Mouse (Mus musculus): ENCODE results near the gene Mcm6. TPM values are rescaled to one million over a fixed set of nuclear protein-coding genes. Genes with fewer than 3 reads are reported as not detected.

Mcm6 gene
- polyA plus RNA-seq (2016; fragmentation: Nextera tagmentation; extraction: Ambion mirVana): 315 and 325 TPM in 2 replicates

DNA sequence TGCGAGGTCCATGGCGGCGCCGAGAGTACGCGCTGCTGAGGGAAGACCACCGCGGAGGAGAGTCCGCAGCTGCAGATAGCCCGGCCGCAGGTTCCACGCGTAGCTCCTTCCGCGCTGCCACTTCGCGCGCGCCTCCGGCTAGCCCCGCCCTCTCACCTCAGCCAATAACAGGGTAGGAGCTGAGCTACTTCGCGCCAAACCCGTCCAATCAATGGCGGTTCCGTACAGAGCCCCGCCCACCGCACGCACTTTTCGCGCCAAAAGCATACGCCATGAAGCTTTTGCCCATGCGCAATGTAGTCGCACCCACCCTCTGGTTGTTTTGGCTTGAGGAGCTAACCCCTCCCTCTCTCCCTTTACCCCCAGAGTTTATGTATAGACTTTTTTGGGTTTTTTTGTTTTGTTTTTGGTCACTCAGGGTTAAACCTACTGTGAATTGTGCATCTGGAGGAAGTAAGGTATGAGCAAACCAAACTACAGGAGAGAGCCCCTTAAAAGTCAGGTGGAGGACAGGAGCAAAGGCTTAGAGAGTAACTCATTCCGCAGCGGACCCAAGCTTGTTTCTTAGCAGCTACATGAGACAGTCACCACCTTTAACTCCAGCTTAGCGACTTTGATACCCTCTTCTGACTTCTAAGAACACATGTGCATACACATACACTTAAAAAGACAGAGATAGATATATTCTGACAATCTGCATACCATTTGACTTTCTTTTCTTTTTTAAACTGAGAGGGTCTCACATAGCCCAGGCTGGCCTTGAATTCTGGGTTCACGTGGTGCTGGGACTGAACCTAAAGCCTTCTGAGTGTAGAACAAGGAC lies at the start of gene Mcm6:
Gene Mcm6, minus strand, starts transcription at position 111 of the 823 bp plus-strand sequence.
- WGBS: 2% methylated on average over 38 of the region's 38 CpGs
- H3K36me3 ChIP-seq: peaks cover 59% of the 10 kb centered on the region

DNA sequence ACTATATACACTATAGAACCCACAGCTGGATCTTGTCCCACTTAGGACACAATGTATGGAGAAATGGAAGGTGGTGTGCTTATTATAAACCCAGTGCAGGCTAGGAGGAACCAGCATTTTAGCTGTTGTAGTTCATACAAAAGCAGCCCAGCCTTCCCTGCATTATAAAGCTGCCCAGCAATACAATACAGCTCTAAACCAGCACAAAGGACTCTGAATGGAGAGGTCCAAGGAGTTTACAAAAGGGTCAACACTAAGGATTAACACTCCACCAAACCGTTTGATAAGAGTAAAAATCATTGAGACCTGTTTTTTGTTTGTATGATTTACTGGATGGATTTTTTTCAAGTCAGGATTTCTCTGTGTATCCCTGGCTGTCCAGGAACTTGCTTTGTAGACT lies 47.4 kb upstream of the Mcm6 start:
- no peaks in the 10 kb centered on the region for H3K27me3 ChIP-seq (ENCODE audit: low read depth, poor library complexity, severe bottlenecking)
- no peak for DNase-seq (ENCODE audit: low spot score)
- 83% methylated on average over 1 of the region's 1 CpGs for WGBS
- no peaks in the 10 kb centered on the region for H3K4me1 ChIP-seq
- no peak overlapping the region for H3K27ac ChIP-seq
- no peaks in the 10 kb centered on the region for H3K9me3 ChIP-seq (replicated peaks)
- peaks cover 59% of the 10 kb centered on the region for H3K36me3 ChIP-seq
- H3K4me3 ChIP-seq: no peak overlapping the region

More for the DNA sequence above, at the start of gene Mcm6:
- Histone ChIP-seq H3K27me3 (ENCODE audit: low read depth, poor library complexity, severe bottlenecking) (no peaks in the 10 kb centered on the region), H3K4me1 (peaks cover 19% of the 10 kb centered on the region), H3K9me3 (replicated peaks) (no peaks in the 10 kb centered on the region), H3K4me3 (peak within 1 kb of the TSS; percentile 87), H3K27ac (peak within 1 kb of the TSS; percentile 96)
- peak; percentile 93 for DNase-seq (ENCODE audit: low spot score)

DNA sequence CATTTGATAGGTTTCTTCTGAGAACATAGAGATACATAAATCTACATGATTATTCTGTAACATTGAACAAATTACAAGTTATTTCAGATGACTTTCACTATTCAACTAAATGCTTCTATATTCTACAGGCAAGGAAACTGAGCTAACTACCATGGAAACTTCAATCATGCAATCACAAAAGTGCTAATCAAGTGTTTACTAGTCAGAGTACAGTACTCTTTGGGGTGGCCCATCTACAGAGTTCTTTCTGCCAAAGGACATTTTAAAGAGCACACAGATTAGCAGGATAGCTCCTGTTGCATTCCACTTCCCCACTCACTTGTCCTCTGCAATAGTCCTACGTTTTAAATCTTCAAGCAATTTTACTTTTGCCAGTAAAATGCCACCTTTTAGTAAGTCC lies 46.2 kb upstream of the Mcm6 start:
- peaks cover 61% of the 10 kb centered on the region for H3K36me3 ChIP-seq
- DNase-seq (ENCODE audit: low spot score): no peak
- no peak overlapping the region for H3K4me3 ChIP-seq
- 78% methylated on average over 1 of the region's 1 CpGs for WGBS
- H3K27me3 ChIP-seq (ENCODE audit: low read depth, poor library complexity, severe bottlenecking): no peaks in the 10 kb centered on the region
- no peaks in the 10 kb centered on the region for H3K4me1 ChIP-seq
- no peaks in the 10 kb centered on the region for H3K9me3 ChIP-seq (replicated peaks)
- H3K27ac ChIP-seq: no peak overlapping the region

DNA sequence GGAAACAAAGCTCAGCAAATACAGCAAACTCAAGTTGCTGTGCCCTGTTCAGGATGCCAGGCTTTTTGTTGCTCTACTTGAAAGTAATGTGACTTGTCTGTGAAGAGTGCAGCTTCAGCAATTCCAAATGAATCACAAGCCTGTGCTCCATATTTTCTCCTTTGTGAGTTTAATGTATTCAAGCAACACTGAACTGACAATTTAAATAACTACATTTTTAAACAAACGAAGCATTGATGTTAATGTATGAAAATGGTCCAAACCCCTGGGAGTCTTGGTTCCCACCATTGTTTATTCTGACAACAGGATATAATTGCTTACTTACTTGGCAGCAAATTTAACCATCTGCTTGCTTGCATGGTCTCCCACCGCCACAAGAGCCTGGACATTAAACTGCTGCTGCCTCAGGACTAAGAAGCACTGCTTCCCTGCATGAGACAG lies 45.6 kb upstream of the Mcm6 start:
- H3K36me3 ChIP-seq: peaks cover 56% of the 10 kb centered on the region
- H3K27ac ChIP-seq: no peak overlapping the region
- no peak for DNase-seq (ENCODE audit: low spot score)

DNA sequence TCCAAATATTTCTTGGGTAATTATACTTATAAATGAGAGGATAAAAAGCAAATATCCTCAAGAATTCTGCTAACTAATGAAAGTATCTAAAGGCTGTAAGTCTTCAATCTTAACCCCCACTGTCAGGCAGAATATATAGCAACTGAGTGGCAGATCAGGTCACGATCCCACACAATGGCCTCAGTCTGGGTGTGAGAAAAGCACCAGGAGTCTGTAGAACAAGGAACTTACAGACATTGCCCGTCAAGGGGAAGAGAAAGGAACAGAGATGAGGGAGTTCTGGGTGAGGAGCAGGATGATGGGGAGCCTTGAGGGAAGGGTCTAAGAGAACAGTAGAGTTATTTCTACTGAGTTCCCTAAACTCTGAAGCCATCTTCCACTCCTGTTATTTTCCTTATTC lies 41.5 kb upstream of the Mcm6 start:
- Histone ChIP-seq H3K9me3 (replicated peaks) (no peaks in the 10 kb centered on the region), H3K4me3 (no peak overlapping the region), H3K4me1 (no peaks in the 10 kb centered on the region), H3K27me3 (ENCODE audit: low read depth, poor library complexity, severe bottlenecking) (no peaks in the 10 kb centered on the region), H3K36me3 (peaks cover 76% of the 10 kb centered on the region), H3K27ac (no peak overlapping the region)
- WGBS: 77% methylated on average over 2 of the region's 2 CpGs
- no peak for DNase-seq (ENCODE audit: low spot score)

More for the DNA sequence above, 45.6 kb upstream of the Mcm6 start:
- Histone ChIP-seq H3K9me3 (replicated peaks) (no peaks in the 10 kb centered on the region), H3K4me3 (no peak overlapping the region), H3K4me1 (no peaks in the 10 kb centered on the region), H3K27me3 (ENCODE audit: low read depth, poor library complexity, severe bottlenecking) (no peaks in the 10 kb centered on the region)
- WGBS: 83% methylated on average over 2 of the region's 2 CpGs

DNA sequence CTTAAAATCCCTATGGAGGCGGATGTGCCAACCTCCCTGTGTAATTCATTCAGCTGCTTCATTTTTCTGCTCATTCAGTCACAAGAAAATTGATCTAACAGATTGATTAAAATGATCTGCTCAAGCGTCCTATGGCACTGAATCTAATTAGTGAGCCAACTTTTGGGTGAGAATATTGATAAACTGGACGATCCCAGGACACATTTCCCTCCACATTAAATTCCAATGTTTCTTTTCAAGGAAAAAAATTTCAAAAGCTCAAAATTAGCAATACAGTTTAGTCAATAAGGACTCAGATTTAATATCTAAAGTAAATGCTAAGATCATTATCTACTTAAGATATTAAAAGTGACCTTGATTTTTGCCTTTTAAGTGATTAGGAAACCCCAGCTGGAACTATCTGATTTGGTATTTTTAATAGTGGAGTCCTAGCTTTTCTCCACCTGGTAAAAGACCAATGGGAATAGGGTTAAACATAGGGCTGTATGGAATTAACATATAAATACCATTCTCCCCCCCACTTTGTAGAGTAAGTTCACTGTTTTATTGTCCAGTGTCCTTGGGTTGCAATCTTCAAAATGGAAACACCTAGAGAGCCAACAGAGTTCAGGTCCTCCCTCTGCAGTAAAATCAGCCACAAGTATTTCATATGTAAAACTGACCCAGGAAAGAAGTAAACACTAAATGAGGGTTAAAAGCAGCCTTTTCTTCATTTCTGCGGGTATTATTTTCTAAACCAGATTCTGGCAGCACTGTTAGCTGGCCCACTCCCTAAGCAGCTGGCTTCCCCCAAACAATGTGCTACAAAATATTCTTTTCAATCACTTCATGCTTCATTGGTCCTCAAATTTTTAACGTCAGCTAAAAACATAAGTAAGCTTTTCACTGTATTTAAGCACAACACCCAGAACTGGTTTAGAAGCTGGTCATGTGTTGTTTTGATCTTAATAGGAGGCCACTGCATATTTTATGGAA lies 40.8 kb upstream of the Mcm6 start:
- WGBS: 87% methylated on average over 5 of the region's 5 CpGs
- Histone ChIP-seq H3K9me3 (replicated peaks) (no peaks in the 10 kb centered on the region), H3K27me3 (ENCODE audit: low read depth, poor library complexity, severe bottlenecking) (no peaks in the 10 kb centered on the region), H3K36me3 (peaks cover 74% of the 10 kb centered on the region), H3K27ac (no peak overlapping the region), H3K4me1 (no peaks in the 10 kb centered on the region), H3K4me3 (no peak overlapping the region)
- no peak for DNase-seq (ENCODE audit: low spot score)

DNA sequence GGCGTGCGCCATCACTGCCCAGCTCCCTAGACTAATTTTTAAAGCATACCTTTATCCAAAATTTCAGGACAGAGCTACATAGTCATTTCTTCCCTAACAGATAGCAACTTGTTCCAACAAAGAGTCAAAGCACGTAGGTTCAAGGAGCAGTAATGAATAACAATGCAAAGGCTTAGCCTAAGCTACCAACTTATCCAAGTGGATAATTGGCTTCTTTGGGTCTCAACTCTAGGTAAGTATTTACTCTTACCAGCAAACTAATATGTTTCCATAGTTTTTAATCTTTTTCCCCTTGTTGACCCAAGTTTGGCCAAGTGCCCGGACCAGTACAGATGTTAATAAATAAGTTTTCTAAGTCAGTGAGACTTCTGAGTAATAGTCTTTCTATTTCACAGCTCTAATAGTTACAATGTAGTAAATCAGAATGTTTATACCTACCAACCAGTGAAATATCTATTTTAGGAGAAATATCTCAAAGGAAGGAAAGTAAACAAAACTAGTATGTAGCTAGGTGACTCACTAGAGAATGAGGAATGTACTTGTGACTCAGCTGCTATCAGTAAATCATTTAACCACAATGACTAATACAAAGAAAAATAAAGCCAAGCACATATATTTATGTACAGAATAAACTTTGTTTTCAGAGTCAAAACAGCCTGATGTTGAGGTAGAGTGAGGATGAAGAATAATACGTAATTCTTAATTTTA lies 39.4 kb upstream of the Mcm6 start:
- 95% methylated on average over 5 of the region's 5 CpGs for WGBS
- no peak overlapping the region for H3K27ac ChIP-seq
- H3K27me3 ChIP-seq (ENCODE audit: low read depth, poor library complexity, severe bottlenecking): no peaks in the 10 kb centered on the region

DNA sequence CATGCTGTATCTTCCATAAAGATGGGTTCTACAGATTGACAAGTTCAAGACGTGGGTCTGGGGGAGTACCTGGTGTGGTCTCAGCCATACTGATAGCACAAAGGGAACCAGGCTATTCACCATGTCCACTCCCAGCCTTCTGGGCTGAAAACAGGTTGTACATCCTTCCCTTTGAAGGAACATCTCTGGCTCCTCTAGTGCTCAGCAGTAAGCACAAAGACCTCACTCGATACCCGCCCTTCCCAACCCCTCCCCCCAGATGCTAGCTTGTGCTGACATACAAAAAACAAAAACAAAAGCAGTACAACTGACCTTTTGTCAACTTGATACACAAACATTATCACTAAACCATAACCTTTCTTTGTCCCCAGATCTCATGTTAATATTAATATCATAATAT lies 35.2 kb upstream of the Mcm6 start:
- Histone ChIP-seq H3K27ac (no peak overlapping the region), H3K4me1 (no peaks in the 10 kb centered on the region), H3K9me3 (replicated peaks) (no peaks in the 10 kb centered on the region), H3K27me3 (ENCODE audit: low read depth, poor library complexity, severe bottlenecking) (no peaks in the 10 kb centered on the region), H3K36me3 (peaks cover 55% of the 10 kb centered on the region), H3K4me3 (no peak overlapping the region)
- no peak for DNase-seq (ENCODE audit: low spot score)
- 93% methylated on average over 3 of the region's 3 CpGs for WGBS

More for the DNA sequence above, 39.4 kb upstream of the Mcm6 start:
- H3K4me3 ChIP-seq: no peak overlapping the region
- no peaks in the 10 kb centered on the region for H3K9me3 ChIP-seq (replicated peaks)
- peaks cover 68% of the 10 kb centered on the region for H3K36me3 ChIP-seq
- no peak for DNase-seq (ENCODE audit: low spot score)
- no peaks in the 10 kb centered on the region for H3K4me1 ChIP-seq

DNA sequence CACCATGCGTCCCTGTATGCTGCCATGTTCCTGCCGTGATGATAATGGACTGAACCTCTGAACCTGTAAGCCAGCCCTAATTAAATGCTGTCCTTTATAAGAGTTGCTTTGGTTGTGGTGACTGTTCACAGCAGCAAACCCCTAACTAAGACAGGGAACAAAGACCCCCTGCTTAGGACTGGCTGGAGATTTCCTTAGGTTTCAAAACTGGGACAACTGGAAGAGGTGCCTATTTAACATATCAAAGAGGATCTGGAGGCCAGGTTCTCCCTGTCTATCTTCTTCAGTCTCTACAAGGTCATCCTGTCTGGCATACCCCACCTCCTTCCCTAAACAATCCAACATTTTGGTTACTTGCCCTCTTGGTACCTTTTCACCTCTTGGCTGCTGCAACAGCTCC lies 32.9 kb upstream of the Mcm6 start:
- Histone ChIP-seq H3K36me3 (peaks cover 54% of the 10 kb centered on the region), H3K27ac (no peak overlapping the region), H3K4me1 (no peaks in the 10 kb centered on the region), H3K9me3 (replicated peaks) (no peaks in the 10 kb centered on the region), H3K4me3 (no peak overlapping the region), H3K27me3 (ENCODE audit: low read depth, poor library complexity, severe bottlenecking) (no peaks in the 10 kb centered on the region)
- DNase-seq (ENCODE audit: low spot score): no peak
- 82% methylated on average over 2 of the region's 2 CpGs for WGBS

DNA sequence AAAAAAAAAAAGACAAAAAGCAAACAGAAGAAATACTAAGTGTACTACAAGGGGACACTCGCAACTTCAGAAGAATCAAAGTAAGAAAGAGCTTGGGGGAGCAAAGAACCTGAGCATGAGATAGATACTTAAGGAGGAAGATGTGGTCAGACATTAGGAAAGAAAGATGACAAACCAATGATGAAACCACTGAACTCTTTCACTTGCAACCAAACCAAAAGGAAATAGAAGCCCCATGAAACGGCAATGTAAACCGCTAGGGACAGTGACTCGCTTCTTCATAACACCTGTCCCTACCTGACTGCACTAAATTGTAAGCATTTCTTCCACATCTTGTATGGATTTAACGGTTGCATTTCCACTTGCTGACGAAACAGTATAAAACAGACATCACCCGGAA lies 27.0 kb upstream of the Mcm6 start:
- no peak overlapping the region for H3K27ac ChIP-seq
- H3K36me3 ChIP-seq: peaks cover 67% of the 10 kb centered on the region
- no peak overlapping the region for H3K4me3 ChIP-seq
- no peak for DNase-seq (ENCODE audit: low spot score)
- H3K4me1 ChIP-seq: no peaks in the 10 kb centered on the region
- H3K9me3 ChIP-seq (replicated peaks): no peaks in the 10 kb centered on the region
- WGBS: 93% methylated on average over 7 of the region's 7 CpGs
- H3K27me3 ChIP-seq (ENCODE audit: low read depth, poor library complexity, severe bottlenecking): no peaks in the 10 kb centered on the region

DNA sequence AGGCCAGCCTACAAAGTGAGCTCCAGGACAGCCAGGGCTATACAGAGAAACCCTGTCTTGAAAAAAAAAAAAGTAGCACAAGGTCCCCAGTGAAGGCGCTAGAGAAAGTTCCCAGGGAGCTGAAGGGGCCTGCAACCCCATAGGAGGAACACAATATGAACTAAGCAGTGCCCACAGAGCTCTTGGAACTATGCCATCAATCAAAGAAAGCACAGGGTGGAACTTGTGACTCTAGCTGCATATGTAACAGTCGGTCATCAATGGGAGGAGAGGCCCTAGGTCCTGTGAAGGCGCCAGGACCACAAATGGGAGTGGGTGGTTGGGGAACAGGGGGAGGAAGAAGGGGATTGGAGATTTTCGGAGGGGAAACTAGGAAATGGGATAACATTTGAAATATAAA lies 17.4 kb upstream of the Mcm6 start:
- 94% methylated on average over 4 of the region's 4 CpGs for WGBS
- H3K36me3 ChIP-seq: peaks cover 44% of the 10 kb centered on the region
- no peak overlapping the region for H3K27ac ChIP-seq
- H3K4me1 ChIP-seq: no peaks in the 10 kb centered on the region
- no peaks in the 10 kb centered on the region for H3K9me3 ChIP-seq (replicated peaks)
- no peak overlapping the region for H3K4me3 ChIP-seq
- no peak for DNase-seq (ENCODE audit: low spot score)
- no peaks in the 10 kb centered on the region for H3K27me3 ChIP-seq (ENCODE audit: low read depth, poor library complexity, severe bottlenecking)

DNA sequence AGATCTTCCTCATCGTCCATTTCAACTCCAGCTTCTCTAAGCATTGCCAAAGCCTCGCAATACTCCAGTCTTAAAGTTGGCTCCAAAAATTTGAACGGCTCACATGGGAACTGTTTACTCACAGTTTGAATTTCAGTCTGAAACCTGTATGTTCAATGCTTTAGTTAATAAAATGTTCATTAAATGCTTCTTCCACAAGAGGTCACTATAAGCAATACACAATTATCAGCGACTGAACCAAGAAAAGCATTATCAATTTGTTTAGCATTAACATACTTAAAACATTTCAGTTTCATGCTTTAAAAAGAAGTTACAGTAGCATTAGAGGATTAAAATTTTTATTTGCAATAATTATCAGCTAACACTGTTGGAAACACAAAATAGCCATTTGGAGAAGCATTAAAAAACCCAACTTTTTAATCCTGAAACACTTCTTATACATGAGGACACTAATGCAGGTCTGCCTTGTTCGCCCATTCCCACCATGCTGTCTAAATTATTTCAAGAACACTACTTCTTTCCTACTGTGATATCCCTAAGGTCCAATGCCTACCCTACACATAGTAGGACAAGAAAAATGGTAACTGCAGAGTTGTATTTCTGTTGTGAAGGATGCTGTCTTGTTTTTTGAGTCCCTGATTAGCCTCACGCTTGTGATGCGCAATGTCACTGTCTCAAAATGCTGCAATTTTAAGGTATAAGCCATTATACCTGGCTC lies 12.8 kb upstream of the Mcm6 start:
- Histone ChIP-seq H3K4me1 (no peaks in the 10 kb centered on the region), H3K27ac (no peak overlapping the region), H3K36me3 (peaks cover 45% of the 10 kb centered on the region), H3K27me3 (ENCODE audit: low read depth, poor library complexity, severe bottlenecking) (no peaks in the 10 kb centered on the region), H3K9me3 (replicated peaks) (no peaks in the 10 kb centered on the region), H3K4me3 (no peak overlapping the region)
- 91% methylated on average over 7 of the region's 7 CpGs for WGBS
- no peak for DNase-seq (ENCODE audit: low spot score)

All from limb, embryonic 10.5 days (tissue).